Mouse (Mus musculus) spleen, adult 10 weeks (tissue): ENCODE data around the gene Cfap300. TPM values are rescaled to one million over a fixed set of nuclear protein-coding genes. Genes with fewer than 3 reads are reported as not detected.

Source experiments
- polyA plus RNA-seq: library from polyadenylated mRNA; stranded (reverse); fragments of 350-450 nt; fragmentation: Illumina TruSeq; extraction: RNeasy Lipid Tissue Mini Kit (QIAGEN cat#74804); gene quantifications from one replicate; pipeline ENCODE4 v1.2.3, GENCODE M21; 2015; ENCODE audit warnings: low replicate concordance; ENCODE audit not compliant: insufficient read depth

Gene Cfap300
- 0.35 TPM for polyA plus RNA-seq

GRCm38 (mm10) chr9:8042338-8043043, at the start of gene Cfap300:
Cfap300 (minus strand) TSS chr9:8042823.

GRCm38 (mm10) chr9:8004370-8004991, 38.1 kb downstream of the Cfap300 start, which contains the start of gene Yap1:
Yap1 (minus strand) TSS chr9:8004596.

Other genes starting within 250 kb of the Cfap300 start
- gene Birc2, start 205.8 kb downstream of the Cfap300 start, polyA plus RNA-seq, result 135 TPM
- gene Birc3, start 169.6 kb downstream of the Cfap300 start, polyA plus RNA-seq, result 358 TPM
- 16.3 TPM for gene Yap1, start 38.2 kb downstream of the Cfap300 start, polyA plus RNA-seq
- gene Cep126, start 91.5 kb upstream of the Cfap300 start, polyA plus RNA-seq, result 0.75 TPM